Mouse (Mus musculus) hematopoietic stem cell, adult 5-6 weeks (primary cell): ENCODE data around the gene Ccdc51. TPM values are rescaled to one million over a fixed set of nuclear protein-coding genes. Genes with fewer than 3 reads are reported as not detected.
"Not testable (repeated sequence)": the region's sequence is repeated elsewhere in the genome, so short reads cannot be mapped to it uniquely, and the experiment has no call there.

Experiments
- ATAC-seq, 2 experiments: fragments of 125-278 bp in 1 of 2; replicated peaks in 1 of 2; 2 replicates each; pipeline ENCODE4 v1.8.0; 2016 to 2017; ENCODE audit warnings: inconsistent platforms in 2 of 2, mild to moderate bottlenecking in 2 of 2, moderate number of reproducible peaks in 2 of 2, low read depth in 1 of 2, moderate TSS enrichment in 1 of 2; ENCODE audit not compliant: low FRiP score in 2 of 2, poor library complexity in 2 of 2, severe bottlenecking in 2 of 2, insufficient read depth in 1 of 2, low TSS enrichment in 1 of 2
- total RNA-seq: library from RNA; stranded (forward); fragments of 172-1452, 232-1000 nt; gene quantifications from 2 replicates; pipeline ENCODE4 v1.2.3, GENCODE M21; 2017

Gene Ccdc51
- total RNA-seq, 1 experiment from 2014 or later: 17.6 TPM

DNA sequence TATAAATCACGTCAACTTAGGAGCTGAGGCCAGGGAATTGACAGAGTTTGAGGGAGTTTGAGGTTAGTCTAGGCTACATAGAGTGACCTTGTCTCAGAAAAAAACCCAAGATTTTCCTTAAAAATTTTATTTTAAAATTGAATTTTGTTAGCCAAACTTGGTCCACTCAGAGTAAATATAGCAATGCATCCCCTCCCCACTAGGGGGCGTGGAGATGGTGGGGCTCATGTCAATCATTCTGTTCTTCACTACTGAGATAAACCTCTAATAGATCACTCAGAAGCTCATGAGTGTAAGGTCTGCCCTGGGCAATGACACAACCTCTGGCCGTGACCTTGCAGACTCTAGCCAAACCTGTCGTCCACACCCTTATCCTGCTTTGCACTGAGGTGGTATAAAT, 58.1 kb downstream of the Ccdc51 start:
- not testable (repeated sequence) for ATAC-seq

Other genes starting within 250 kb of the Ccdc51 start
- gene Slc26a6, start 229.2 kb upstream of the Ccdc51 start, total RNA-seq: 1.8 and 1.9 TPM in 2 replicates
- 0.65 TPM in 1 of 2 replicates, not detected in the other for gene Tmem89, start 167.9 kb upstream of the Ccdc51 start, total RNA-seq
- gene Uqcrc1, start 145.9 kb upstream of the Ccdc51 start, total RNA-seq: 163 and 254 TPM in 2 replicates
- 1.0 TPM in 1 of 2 replicates, not detected in the other for gene Col7a1, start 128.9 kb upstream of the Ccdc51 start, total RNA-seq
- gene Ucn2, start 96.5 kb upstream of the Ccdc51 start, total RNA-seq: not detected in 2 replicates
- 15.3 and 40.1 TPM in 2 replicates for gene Pfkfb4, start 90.7 kb upstream of the Ccdc51 start, total RNA-seq
- gene Shisa5, start 43.9 kb upstream of the Ccdc51 start, total RNA-seq: 416 and 906 TPM in 2 replicates
- 5.9 and 13.9 TPM in 2 replicates for gene Trex1, start 22.8 kb upstream of the Ccdc51 start, total RNA-seq
- 20.9 and 25.5 TPM in 2 replicates for gene Atrip, start 8.4 kb upstream of the Ccdc51 start, total RNA-seq
- gene Tma7, start 94 bp downstream of the Ccdc51 start, total RNA-seq: 60.9 and 142 TPM in 2 replicates
- 0.60 and 1.1 TPM in 2 replicates for gene Plxnb1, start 12.9 kb downstream of the Ccdc51 start, total RNA-seq
- gene Fbxw21, start 79.5 kb downstream of the Ccdc51 start, total RNA-seq: not detected in 2 replicates
- not detected in 2 replicates for gene Fbxw13, start 113.5 kb downstream of the Ccdc51 start, total RNA-seq
- not detected in 2 replicates for gene Fbxw20, start 152.3 kb downstream of the Ccdc51 start, total RNA-seq
- not detected in 2 replicates for gene Fbxw14, start 205.2 kb downstream of the Ccdc51 start, total RNA-seq